Mouse (Mus musculus) MN1 (cell line): ENCODE results near the gene Zfand4.
"Not testable (repeated sequence)": the region's sequence is repeated elsewhere in the genome, so short reads cannot be mapped to it uniquely, and the experiment has no call there.

Experiments used
- DNase-seq: peaks from one replicate; pipeline ENCODE4 v3.0.0-alpha.2; 2016; ENCODE audit warnings: low spot score

Gene Zfand4

DNA sequence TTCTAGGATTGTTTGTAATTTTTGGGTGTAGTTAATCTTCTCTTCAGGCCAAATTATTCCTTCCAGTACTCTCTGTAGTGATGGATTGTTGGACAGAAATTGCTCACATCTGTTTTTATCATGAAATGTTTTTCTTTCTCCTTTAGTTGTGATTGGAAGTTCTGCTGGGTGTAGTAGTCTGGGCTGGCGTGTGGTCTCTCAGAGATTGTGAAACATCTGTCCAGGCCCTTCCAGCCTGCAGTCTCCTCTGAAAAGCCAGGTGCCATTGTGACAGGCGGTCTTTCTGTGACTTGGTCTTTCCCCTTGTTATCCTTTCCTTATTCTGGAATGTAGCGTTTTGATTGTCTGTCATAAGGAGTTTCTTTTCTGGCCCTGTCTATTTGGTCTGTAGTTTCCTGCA is 55.2 kb downstream of the Zfand4 start:
- no peak for DNase-seq

DNA sequence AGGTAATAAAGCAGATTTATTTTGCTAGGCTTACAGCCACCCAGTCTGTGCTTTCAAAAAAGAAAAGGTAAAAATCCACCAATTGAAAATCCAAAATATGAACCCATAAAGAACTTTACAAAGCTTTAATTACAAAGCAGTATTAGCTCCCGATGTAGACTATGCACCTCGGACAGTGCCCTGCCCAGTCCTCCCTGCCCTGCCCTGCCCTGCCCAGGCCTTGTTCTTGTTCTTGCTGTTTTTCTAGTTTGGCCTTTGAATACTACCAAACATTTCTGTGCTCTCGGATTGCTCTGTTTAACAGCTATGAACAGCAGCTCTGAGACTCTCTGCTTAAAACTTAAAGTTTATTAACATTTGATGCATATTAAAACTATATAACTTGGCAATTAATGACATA is 62.6 kb downstream of the Zfand4 start:
- no peak for DNase-seq

DNA sequence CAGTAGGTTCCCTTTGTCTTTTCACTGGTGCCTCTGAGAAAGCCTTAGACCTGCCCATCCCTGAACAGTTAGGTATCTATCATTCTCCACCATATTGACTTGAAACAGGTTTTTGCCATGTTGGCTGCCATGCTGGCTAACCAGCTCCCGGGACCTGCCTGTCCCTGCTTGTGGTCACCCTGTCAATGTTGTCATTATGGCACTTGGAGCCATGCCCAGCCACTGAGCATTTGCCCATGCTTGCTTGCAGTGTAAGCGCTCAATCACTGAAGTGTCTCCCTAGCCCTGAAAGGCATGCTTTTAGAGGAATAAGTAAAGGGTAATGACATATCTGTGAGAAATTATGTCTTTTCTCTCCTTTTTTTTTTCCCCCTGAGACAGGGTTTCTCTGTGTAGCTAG is 67.4 kb downstream of the Zfand4 start:
- DNase-seq, result no peak

DNA sequence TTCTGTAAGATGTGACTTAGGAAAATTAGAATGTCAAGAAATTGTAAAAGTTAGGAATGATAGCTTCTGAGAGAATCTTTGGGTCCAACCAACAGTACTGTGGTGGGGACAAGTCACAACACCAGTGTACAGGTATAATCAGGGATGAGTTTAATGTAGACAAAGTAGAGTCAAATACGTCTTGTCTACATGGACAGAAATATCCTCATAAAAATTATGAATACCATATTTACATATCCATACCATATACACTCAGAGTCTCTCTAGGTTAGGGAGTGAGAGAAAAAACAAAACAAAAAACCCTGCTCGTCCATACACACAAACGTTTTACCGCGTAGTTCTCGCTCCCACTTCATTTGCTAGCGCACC is 73.4 kb downstream of the Zfand4 start:
- no peak for DNase-seq

DNA sequence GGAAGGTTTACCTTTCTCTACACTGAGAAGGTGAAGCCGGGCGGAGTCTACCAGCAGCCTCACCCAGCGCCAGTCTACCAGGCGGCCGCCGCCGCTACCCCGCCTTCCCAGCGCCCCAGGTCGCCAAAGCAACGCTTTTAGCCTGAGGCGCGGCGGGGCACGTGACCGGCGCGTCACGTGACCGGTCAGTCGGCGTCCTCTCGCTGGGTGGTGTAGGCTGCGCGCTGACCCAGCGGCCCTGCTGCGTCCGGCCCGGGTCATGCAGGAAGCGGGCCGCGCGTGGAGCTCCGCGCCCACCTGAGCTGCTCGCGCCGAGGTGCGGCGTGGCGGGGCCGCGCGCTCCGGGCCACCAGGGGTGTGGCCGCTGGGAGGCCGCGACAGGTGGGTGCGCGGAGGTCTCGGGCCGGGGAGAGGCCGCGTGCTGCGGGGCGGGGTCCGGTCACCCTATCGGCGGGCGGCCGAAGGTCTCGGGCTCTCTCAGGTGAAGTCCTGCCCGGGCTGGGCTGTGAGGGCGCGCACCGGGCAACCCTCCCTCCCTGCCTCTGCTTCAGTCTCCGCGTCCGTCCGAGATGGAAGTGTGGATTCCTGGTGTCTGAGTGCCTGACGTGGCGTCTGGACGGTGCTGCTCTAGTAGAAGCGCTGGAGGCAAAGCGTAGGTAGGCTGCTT is 73.9 kb downstream of the Zfand4 start, which contains the start of gene March8:
Gene March8 (plus strand): TSS at position 190 of the 667 bp plus-strand sequence.
- peak; percentile 97 for DNase-seq

DNA sequence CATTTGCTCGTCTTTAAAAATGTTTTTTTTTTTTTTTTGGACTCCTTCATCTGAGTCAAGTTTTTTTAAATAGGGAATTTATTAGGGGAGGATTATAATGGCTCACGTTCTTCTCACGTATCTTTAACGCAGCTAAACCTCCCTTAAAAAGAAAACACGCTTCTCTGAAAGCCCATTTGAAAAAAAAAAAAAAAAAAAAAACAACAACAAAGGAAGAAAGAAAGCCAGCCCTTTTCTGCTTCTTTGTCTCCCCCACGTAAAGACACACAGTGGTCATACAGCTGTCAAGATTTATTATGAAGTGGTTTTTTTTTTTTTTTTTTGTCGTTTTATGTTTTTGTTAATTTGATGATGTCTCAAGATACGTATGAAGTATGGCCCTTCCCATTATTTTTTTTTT is 74.5 kb downstream of the Zfand4 start:
- DNase-seq, result no peak

DNA sequence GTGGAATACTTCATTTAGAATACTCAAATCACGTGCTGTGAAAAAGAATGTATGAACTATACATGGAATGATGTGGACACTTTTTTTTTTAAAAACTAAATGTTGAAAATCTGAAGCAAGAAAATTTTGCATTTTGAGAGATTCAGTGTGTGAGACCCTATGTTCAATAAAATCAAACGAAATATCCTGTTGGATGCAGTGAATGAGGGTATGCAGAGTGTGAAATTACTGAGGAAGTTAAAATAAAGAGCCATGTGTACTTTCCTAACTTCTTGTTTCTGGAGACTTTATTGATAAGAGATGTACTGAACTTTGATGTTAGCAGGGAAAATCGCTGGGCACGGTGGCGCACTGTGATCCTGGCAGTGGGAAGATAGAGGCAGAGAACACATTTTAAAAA is 75.1 kb downstream of the Zfand4 start:
- no peak for DNase-seq

DNA sequence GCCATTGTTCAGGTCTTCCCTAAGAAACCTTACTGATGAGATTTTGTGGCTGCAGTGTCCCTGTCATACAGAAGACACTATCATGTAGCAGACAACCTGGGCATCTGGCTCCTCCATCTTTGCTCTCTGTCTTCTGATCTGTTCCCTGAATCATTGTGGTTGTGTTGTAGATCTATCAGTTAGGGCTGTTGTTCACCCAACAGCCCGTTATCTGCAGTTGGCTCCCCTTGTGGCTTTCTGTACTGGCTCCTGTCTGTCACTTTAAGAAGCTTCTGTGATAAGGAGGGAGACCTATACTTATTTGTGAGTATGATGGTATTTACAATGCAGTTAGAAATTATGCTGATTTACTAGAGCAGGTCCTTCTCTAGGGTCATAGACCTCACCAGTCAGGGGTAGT is 76.5 kb downstream of the Zfand4 start:
- no peak for DNase-seq

DNA sequence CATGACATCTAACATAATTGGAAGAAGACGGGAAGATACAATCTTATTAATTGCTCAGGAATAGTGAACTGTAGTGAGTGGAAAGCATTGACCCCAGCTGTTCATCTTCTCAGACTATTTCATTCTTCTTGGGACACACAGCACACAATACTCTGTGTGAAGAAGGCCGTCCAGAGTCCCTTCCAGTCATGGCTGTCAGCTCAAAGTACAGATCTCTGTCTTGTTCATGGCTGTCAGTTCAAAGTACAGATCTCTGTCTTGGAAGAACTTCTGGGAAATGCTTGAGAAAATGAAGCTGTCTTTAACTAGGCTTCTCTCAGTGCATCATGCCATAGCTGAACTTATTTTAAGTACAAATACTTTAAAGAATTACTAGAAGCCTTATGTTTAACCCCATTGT is 83.9 kb downstream of the Zfand4 start:
- DNase-seq, result no peak

DNA sequence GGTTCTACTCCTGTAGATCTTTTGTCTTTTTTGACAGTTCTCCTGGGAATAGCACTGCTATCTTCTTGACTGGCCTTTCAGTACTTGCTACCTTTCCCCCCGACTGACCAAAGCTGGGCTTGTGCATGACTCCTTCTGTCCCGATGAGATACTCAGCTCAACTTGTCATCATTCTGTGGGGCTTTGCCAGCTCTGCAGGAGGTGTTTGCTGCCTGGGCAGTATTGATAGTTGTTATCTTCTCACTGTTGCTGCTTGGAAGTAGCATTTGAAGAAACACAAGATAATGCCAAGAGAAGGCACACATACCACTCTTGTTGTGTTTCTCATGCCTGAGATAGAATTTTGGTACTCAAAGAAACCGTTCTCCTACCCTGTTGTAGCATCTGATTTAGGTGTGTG is 86.0 kb downstream of the Zfand4 start:
- no peak for DNase-seq

DNA sequence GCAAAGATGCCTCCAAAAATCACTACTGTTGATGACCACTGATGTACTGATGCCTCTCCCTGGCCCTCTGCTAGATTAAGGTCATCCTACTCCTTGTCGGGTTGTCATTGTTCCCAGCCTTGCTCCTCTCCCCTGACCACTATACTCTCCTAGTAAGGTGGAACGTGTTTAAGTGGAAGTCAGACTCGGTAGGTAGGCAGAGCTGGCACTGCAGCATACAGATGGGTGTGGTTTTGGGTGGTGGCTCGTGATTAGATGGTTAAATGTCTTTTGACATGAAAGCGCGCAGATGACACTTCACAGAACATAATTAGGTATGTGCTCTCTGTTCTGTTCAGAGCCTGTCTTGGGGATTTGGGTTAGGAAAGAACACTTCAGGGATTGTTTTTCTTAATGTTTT is 86.6 kb downstream of the Zfand4 start:
- DNase-seq, result no peak

DNA sequence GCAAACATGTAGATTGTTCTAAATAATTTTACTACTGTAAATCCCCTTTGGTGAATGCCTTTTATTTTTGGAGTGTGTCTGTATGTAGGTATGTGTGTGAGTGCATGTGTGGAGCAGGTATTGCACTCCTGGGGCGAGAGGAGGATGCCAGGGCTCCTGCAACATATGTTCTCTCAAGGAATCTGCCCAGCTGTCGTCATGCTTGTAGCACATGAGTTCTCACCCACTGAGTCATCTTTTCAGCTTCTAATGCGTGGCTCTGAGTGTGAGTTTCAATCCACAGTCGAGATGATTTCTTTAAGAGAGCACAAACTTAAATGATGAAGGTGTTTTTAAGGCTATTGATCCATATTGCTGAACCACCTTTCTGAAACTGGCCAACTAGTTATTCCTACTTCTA is 87.5 kb downstream of the Zfand4 start:
- DNase-seq, result no peak

DNA sequence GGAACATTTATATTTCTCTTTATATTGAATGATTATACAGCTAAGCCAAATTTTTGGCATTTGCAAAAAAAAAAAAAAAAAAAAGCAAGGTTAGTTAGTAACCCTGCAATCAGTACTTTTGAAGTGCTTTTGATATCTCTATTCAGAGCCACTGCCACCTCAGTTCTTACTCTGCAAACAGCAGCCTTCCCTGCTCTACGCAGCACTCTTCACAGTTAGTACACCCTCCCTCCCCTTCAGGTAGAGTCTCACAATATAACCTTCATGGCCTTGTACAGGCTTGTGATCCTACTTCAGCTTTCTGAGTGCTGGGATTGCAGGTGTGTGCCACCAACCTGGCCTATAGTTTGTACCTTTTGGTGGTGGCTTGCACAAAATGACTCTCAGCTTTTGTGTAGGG is 89.4 kb downstream of the Zfand4 start:
- DNase-seq, result no peak

DNA sequence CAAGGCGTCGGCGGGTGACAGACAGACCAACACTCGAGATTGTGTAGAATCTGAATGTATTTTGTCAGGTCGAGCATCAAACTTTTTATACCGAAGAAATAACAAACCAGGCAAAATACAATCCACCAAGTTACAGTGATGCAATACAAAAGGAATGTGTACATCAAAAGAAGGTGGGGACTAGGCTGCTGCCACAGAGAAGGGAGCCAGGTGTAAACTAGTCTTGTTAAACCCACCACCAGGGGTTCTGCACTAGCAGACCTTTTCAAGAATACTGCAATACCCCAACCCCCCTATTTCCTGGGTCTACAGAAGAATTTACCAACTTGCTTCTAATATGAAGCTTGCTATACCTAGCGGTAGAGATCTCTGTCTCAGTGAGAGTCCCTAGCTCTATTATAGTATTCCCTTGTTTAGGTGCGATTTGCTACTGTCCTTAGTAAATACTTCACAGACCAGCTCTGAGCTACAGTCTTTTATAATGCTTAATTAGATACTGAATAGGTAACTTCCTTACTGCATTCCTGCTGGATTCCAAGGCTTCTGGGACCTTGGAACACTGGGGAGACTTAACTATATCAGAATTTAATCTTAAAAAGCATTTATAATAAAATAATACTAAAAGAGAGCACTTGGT is 92.4 kb downstream of the Zfand4 start:
- not testable (repeated sequence) for DNase-seq

DNA sequence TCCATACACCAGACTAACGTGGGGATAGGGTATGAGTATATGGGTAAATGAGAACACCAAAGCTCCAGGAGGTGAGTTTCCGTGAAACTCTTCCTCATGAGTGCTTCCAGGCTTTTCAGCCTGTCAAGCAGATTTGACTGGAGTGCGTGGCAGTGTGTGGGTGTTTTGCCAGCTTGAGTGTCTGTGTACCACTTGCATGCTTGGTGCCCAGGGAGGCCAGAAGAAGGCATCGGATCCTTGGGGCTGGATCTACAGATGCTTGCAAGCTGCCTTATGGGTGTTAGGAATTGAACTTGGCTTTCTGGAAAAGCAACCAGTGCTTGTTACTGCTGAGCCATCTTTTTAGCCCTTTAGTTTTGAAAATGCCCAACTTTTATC is 92.9 kb downstream of the Zfand4 start:
- DNase-seq, result no peak

DNA sequence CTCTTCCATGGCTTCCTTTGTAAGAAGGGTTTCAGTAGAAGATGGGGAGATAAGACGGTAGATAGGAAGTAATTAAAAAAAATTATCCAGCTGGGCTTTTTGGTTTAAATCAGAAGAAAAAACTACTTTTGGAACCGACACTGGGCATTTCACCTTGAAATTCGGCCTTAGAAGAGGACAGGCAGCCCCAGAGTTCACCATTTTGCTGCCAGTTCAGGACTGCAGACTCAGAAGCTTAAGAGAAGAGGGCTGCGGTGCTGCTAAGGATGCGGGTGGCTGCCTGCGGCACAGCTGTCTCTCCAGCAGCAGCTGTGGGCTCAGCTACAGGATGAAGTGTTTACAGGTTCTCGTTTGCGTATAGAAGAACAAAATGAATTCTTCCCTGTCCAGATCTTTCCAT is 94.0 kb downstream of the Zfand4 start:
- no peak for DNase-seq

DNA sequence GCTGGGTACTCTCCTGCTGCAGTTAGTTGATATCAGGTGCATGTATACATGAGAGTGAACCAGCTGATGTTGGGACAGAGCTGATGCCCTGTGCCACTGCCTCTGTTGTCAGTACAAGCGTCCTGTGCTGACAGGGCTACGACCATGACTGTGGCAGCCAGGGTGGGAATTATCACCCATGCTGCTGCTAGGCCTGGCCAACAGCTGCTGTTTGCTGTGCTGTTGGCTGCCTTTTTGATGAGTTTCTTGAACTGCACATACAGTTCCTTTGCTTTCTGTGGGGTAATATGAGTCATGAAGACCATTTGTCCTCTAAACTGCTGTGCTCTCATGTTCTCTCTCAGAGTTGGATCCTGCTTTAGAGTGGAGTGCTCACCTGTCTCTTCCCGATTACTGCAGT is 95.2 kb downstream of the Zfand4 start:
- DNase-seq, result no peak

DNA sequence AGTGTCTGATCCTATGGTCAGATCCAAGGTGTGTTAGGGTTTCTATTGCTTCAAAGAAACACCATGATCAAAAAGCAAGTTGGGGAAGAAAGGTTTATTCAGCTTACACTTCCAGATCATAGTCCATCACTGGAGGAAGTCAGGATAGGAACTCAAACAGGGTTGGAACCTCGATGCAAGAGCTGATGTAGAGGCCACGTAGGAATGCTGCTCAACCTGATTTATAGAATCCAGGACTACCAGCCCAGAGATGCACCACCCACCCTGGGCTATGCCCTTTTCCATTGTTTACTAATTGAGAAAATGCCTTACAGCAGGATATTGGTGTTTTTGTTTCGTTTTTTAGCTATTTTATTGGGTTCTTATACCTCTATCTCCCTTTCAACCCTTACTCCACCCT is 97.4 kb downstream of the Zfand4 start:
- DNase-seq, result no peak

DNA sequence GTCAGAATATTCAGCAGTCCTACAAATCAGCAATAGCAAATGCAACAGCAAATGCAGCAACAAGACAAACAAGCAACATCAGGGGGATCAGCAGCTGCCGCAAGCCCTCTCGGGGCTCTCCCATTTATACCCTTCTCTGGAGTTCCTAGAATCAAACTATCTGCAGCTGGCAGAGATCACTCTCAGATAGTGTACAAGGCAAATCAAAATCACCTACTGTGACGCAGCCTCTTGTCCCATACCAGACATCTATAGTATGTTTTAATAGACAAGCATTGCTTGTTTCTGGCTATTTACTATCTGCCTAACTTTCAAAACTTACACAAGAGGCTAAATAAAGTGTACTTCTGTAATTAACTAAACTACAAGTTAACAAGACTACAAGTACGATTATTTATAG is 98.0 kb downstream of the Zfand4 start:
- DNase-seq, result no peak

DNA sequence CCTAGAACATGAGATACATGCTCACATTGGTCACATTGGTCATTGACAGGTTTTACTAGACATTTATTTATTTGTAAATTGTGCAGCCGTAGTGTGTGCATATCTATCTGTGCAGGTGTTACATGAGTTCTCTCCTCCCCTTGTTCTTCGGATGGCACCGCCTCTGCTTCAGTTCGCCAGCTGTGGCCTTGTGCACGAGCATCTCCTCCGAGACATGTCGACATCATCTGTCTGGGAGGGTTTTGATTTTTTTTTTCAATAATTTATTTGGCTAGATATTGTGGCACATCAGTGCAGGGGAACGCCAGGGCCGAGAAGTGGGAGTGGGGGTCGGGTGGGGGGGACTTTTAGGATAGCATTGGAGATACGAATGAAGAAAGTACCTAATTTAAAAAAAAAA is 103.9 kb downstream of the Zfand4 start:
- no peak for DNase-seq

DNA sequence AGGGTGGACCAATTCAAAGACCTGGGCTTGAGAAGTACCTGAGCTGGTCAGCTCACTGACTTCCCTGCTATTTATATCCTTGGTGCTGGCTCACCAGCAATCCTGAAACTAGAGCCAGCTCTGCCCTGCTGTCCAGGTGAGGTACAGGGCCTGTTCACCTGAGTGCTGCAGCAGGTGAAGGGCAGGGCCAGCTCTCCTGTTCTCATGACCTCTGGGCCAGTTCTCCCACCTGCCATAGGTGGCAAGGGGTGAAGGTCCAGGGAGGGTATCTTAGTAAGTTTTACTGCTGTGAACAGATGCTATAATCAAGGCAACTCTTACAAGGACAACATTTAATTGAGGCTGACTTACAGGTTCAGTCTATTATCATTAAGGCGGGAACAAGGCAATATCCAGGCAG is 105.8 kb downstream of the Zfand4 start:
- no peak for DNase-seq

DNA sequence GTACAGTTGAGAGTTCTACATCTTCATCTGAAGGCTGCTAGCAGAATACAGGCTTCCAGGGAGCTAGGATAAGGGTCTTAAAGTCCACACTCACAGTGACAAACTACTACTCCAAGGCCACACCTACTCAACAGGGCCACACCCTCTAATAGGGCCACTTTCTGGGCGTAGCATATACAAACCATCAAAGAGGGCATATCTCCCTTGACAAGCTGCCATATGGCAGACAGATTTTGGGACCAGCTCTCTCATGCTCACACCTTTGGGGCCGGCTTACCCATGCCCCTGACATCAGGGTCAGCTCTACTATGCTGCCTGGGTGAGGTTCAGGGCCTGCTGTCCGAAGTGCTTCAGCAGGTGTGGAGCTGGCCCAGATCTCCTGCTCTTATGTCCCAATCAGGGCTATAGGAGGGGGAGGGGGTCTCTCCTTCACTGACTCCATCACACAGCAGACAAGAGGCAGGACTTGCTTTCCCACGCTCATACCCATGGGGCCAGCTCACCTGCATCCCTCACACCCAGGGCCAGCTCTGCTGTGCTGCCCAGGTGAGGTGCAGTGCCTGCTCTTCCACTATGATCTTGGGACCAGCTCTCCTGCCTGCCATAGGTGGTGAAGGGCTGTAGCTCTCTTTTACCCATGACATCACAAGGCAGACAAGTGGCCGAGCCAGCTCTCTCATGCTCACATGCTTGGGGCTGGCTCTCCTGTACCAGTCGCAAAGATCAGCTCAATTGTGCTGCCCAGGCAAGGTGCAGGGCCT is 106.4 kb downstream of the Zfand4 start:
- no peak for DNase-seq

DNA sequence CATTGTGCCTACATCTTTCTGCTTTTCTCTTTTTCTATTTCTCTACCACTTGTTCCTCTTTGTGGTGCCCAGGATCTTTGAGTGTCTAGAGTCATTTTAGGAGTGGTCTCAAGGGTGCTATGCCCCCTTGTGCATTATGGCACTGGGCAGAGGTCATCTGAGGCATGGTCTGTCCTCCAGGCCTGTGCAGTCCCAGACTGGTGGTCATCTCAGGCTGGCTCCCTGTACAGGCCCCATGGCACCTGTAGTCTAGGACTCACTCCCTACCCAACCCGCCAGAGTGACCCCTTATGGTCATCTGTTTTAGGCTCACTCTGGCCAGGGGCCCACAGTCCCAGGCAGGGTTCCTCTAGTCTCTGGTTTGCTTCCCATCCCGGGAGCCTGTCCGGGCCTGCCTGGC is 107.5 kb downstream of the Zfand4 start:
- no peak for DNase-seq

DNA sequence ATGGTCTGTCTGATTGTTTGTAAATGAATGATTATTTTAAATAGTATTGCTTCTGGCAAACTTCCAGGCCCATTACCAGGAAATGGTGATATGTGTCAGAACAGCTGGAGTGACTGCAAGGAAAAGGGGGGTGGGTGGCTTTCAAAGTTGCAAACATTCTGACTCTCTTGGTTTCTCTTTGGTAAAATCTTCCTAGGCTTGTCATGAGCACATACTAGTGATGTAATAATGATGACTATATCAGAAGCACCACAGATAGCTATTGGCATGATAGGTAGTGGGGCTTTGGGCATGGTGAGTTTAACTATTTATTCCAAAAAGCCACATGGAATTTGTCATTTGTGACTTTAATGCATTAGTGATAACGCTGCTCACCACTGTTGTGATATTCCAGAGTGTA is 110.1 kb downstream of the Zfand4 start:
- peak; percentile 11 for DNase-seq
